Mouse (Mus musculus): ENCODE data around the gene Unc5a. TPM values are rescaled to one million over a fixed set of nuclear protein-coding genes. Genes with fewer than 3 reads are reported as not detected.

The Unc5a gene
- polyA plus RNA-seq, 1 experiment from 2014 or later = 2.7 TPM

GRCm38 (mm10) chr13:55014451-55014850, 65.2 kb downstream of the Unc5a start:
- no peak overlapping the region for H3K27ac ChIP-seq (replicated peaks in 1 of 2; ENCODE audit: control insufficient read depth in 1 of 2, insufficient read depth in 1 of 2, low read depth in 2 of 2, low read length in 2 of 2)
- H3K4me2 ChIP-seq (ENCODE audit: low read length) = no peak overlapping the region
- no peak overlapping the region for H3K4me3 ChIP-seq (ENCODE audit: control insufficient read depth in 1 of 2, insufficient read depth in 1 of 2, low read depth in 1 of 2, low read length in 2 of 2)
- WGBS = 69% methylated on average over 9 of the region's 9 CpGs
- no peaks in the 10 kb centered on the region for H3K36me3 ChIP-seq (ENCODE audit: control insufficient read depth, insufficient read depth, low read length)
- H3K9ac ChIP-seq (ENCODE audit: low read length) = no peak overlapping the region
- no peak for ATAC-seq (ENCODE audit: insufficient number of reproducible peaks, insufficient read depth, low FRiP score, low read depth)
- H3K4me1 ChIP-seq (ENCODE audit: control insufficient read depth in 2 of 2, insufficient read depth in 2 of 2, low read length in 2 of 2) = no peaks in the 10 kb centered on the region
- peaks cover 15% of the 10 kb centered on the region for H3K27me3 ChIP-seq (ENCODE audit: control insufficient read depth, insufficient read depth, low read length)
- H3K9me3 ChIP-seq (ENCODE audit: control insufficient read depth, low read length) = no peaks in the 10 kb centered on the region

GRCm38 (mm10) chr13:55017154-55017897, 68.1 kb downstream of the Unc5a start:
- Histone ChIP-seq H3K27me3 (ENCODE audit: control insufficient read depth, insufficient read depth, low read length) (peaks cover 13% of the 10 kb centered on the region), H3K9ac (ENCODE audit: low read length) (no peak overlapping the region), H3K4me1 (ENCODE audit: control insufficient read depth in 2 of 2, insufficient read depth in 2 of 2, low read length in 2 of 2) (no peaks in the 10 kb centered on the region), H3K4me2 (ENCODE audit: low read length) (no peak overlapping the region), H3K4me3 (ENCODE audit: control insufficient read depth in 1 of 2, insufficient read depth in 1 of 2, low read depth in 1 of 2, low read length in 2 of 2) (no peak overlapping the region), H3K36me3 (ENCODE audit: control insufficient read depth, insufficient read depth, low read length) (no peaks in the 10 kb centered on the region), H3K9me3 (ENCODE audit: control insufficient read depth, low read length) (no peaks in the 10 kb centered on the region), H3K27ac (replicated peaks in 1 of 2; ENCODE audit: control insufficient read depth in 1 of 2, insufficient read depth in 1 of 2, low read depth in 2 of 2, low read length in 2 of 2) (no peak overlapping the region)
- 73% methylated on average over 12 of the region's 12 CpGs for WGBS
- ATAC-seq (ENCODE audit: insufficient number of reproducible peaks, insufficient read depth, low FRiP score, low read depth) = no peak

GRCm38 (mm10) chr13:55017898-55018599, 68.8 kb downstream of the Unc5a start:
- H3K27ac ChIP-seq (replicated peaks in 1 of 2; ENCODE audit: control insufficient read depth in 1 of 2, insufficient read depth in 1 of 2, low read depth in 2 of 2, low read length in 2 of 2) = no peak overlapping the region
- H3K4me3 ChIP-seq (ENCODE audit: control insufficient read depth in 1 of 2, insufficient read depth in 1 of 2, low read depth in 1 of 2, low read length in 2 of 2) = no peak overlapping the region
- no peak overlapping the region for H3K9ac ChIP-seq (ENCODE audit: low read length)
- H3K4me2 ChIP-seq (ENCODE audit: low read length) = no peak overlapping the region
- no peaks in the 10 kb centered on the region for H3K36me3 ChIP-seq (ENCODE audit: control insufficient read depth, insufficient read depth, low read length)
- WGBS = 80% methylated on average over 8 of the region's 8 CpGs
- H3K9me3 ChIP-seq (ENCODE audit: control insufficient read depth, low read length) = no peaks in the 10 kb centered on the region
- H3K27me3 ChIP-seq (ENCODE audit: control insufficient read depth, insufficient read depth, low read length) = peaks cover 9% of the 10 kb centered on the region; the same call in 1 of the 2 replicates
- peaks cover 1 to 3% of the 10 kb centered on the region in 2 experiments; a peak in 3 of 4 replicates for H3K4me1 ChIP-seq (ENCODE audit: control insufficient read depth in 2 of 2, insufficient read depth in 2 of 2, low read length in 2 of 2)
- ATAC-seq (ENCODE audit: insufficient number of reproducible peaks, insufficient read depth, low FRiP score, low read depth) = no peak

- Histone ChIP-seq H3K27me3 (ENCODE audit: control insufficient read depth, insufficient read depth, low read length) (peaks cover 6% of the 10 kb centered on the region; the same call in 1 of the 2 replicates), H3K4me3 (ENCODE audit: control insufficient read depth in 1 of 2, insufficient read depth in 1 of 2, low read depth in 1 of 2, low read length in 2 of 2) (no peak overlapping the region), H3K36me3 (ENCODE audit: control insufficient read depth, insufficient read depth, low read length) (no peaks in the 10 kb centered on the region), H3K27ac (replicated peaks in 1 of 2; ENCODE audit: control insufficient read depth in 1 of 2, insufficient read depth in 1 of 2, low read depth in 2 of 2, low read length in 2 of 2) (no peak overlapping the region), H3K9ac (ENCODE audit: low read length) (no peak overlapping the region), H3K9me3 (ENCODE audit: control insufficient read depth, low read length) (no peaks in the 10 kb centered on the region), H3K4me2 (ENCODE audit: low read length) (no peak overlapping the region), H3K4me1 (ENCODE audit: control insufficient read depth in 2 of 2, insufficient read depth in 2 of 2, low read length in 2 of 2) (peaks cover 2 to 4% of the 10 kb centered on the region in 2 experiments; a peak in 3 of 4 replicates)
- 77% methylated on average over 9 of the region's 9 CpGs for WGBS
- ATAC-seq (ENCODE audit: insufficient number of reproducible peaks, insufficient read depth, low FRiP score, low read depth) = no peak
Observed at GRCm38 (mm10) chr13:55018700-55019099, 69.5 kb downstream of the Unc5a start.

GRCm38 (mm10) chr13:55019181-55019580, 70.0 kb downstream of the Unc5a start:
- peaks cover 2 to 4% of the 10 kb centered on the region in 2 experiments; a peak in 3 of 4 replicates for H3K4me1 ChIP-seq (ENCODE audit: control insufficient read depth in 2 of 2, insufficient read depth in 2 of 2, low read length in 2 of 2)
- H3K27ac ChIP-seq (replicated peaks in 1 of 2; ENCODE audit: control insufficient read depth in 1 of 2, insufficient read depth in 1 of 2, low read depth in 2 of 2, low read length in 2 of 2) = no peak overlapping the region
- H3K27me3 ChIP-seq (ENCODE audit: control insufficient read depth, insufficient read depth, low read length) = peaks cover 6% of the 10 kb centered on the region; the same call in 1 of the 2 replicates
- no peak overlapping the region for H3K9ac ChIP-seq (ENCODE audit: low read length)
- H3K9me3 ChIP-seq (ENCODE audit: control insufficient read depth, low read length) = no peaks in the 10 kb centered on the region
- ATAC-seq (ENCODE audit: insufficient number of reproducible peaks, insufficient read depth, low FRiP score, low read depth) = no peak
- H3K36me3 ChIP-seq (ENCODE audit: control insufficient read depth, insufficient read depth, low read length) = no peaks in the 10 kb centered on the region
- no peak overlapping the region for H3K4me2 ChIP-seq (ENCODE audit: low read length)
- WGBS = 52% methylated on average over 3 of the region's 3 CpGs
- no peak overlapping the region for H3K4me3 ChIP-seq (ENCODE audit: control insufficient read depth in 1 of 2, insufficient read depth in 1 of 2, low read depth in 1 of 2, low read length in 2 of 2)

- no peak overlapping the region for H3K4me2 ChIP-seq (ENCODE audit: low read length)
- H3K9me3 ChIP-seq (ENCODE audit: control insufficient read depth, low read length) = no peaks in the 10 kb centered on the region
- 78% methylated on average over 4 of the region's 4 CpGs for WGBS
- peaks cover 2% of the 10 kb centered on the region; the same call in 1 of the 2 replicates for H3K27me3 ChIP-seq (ENCODE audit: control insufficient read depth, insufficient read depth, low read length)
- H3K9ac ChIP-seq (ENCODE audit: low read length) = no peak overlapping the region
- H3K27ac ChIP-seq (replicated peaks in 1 of 2; ENCODE audit: control insufficient read depth in 1 of 2, insufficient read depth in 1 of 2, low read depth in 2 of 2, low read length in 2 of 2) = no peak overlapping the region
- peaks cover 2 to 4% of the 10 kb centered on the region in 2 experiments; a peak in 3 of 4 replicates for H3K4me1 ChIP-seq (ENCODE audit: control insufficient read depth in 2 of 2, insufficient read depth in 2 of 2, low read length in 2 of 2)
- no peak for ATAC-seq (ENCODE audit: insufficient number of reproducible peaks, insufficient read depth, low FRiP score, low read depth)
- no peaks in the 10 kb centered on the region for H3K36me3 ChIP-seq (ENCODE audit: control insufficient read depth, insufficient read depth, low read length)
- no peak overlapping the region for H3K4me3 ChIP-seq (ENCODE audit: control insufficient read depth in 1 of 2, insufficient read depth in 1 of 2, low read depth in 1 of 2, low read length in 2 of 2)
Observed at GRCm38 (mm10) chr13:55020051-55020450, 70.8 kb downstream of the Unc5a start.

GRCm38 (mm10) chr13:55021194-55021779, 72.1 kb downstream of the Unc5a start, which contains the start of gene Hk3:
TSS of gene Hk3 (minus strand) at chr13:55021385.
- H3K4me3 ChIP-seq (ENCODE audit: control insufficient read depth in 1 of 2, insufficient read depth in 1 of 2, low read depth in 1 of 2, low read length in 2 of 2) = no peak within 1 kb of the TSS

More at GRCm38 (mm10) chr13:55021194-55021779, 72.1 kb downstream of the Unc5a start, which contains the start of gene Hk3:
- Histone ChIP-seq H3K27ac (replicated peaks in 1 of 2; ENCODE audit: control insufficient read depth in 1 of 2, insufficient read depth in 1 of 2, low read depth in 2 of 2, low read length in 2 of 2) (no peak within 1 kb of the TSS), H3K9me3 (ENCODE audit: control insufficient read depth, low read length) (no peaks in the 10 kb centered on the region), H3K4me1 (ENCODE audit: control insufficient read depth in 2 of 2, insufficient read depth in 2 of 2, low read length in 2 of 2) (peaks cover 2 to 4% of the 10 kb centered on the region in 2 experiments; a peak in 3 of 4 replicates), H3K9ac (ENCODE audit: low read length) (no peak within 1 kb of the TSS), H3K27me3 (ENCODE audit: control insufficient read depth, insufficient read depth, low read length) (no peaks in the 10 kb centered on the region; the same call in 1 of the 2 replicates), H3K36me3 (ENCODE audit: control insufficient read depth, insufficient read depth, low read length) (no peaks in the 10 kb centered on the region), H3K4me2 (ENCODE audit: low read length) (no peak within 1 kb of the TSS)
- WGBS = 83% methylated on average over 13 of the region's 13 CpGs
- ATAC-seq (ENCODE audit: insufficient number of reproducible peaks, insufficient read depth, low FRiP score, low read depth) = no peak

Data from heart, embryonic 14.5 days (tissue).